Mouse (Mus musculus): ENCODE measurements around the gene Emp1. TPM values are rescaled to one million over a fixed set of nuclear protein-coding genes. Genes with fewer than 3 reads are reported as not detected.
A peak's percentile ranks its signal among the peaks of the same experiment; 100 is the strongest.

Emp1 gene
- 28.0 and 30.2 TPM in 2 replicates for polyA plus RNA-seq (2016; fragmentation: Nextera tagmentation; extraction: Ambion mirVana)

DNA sequence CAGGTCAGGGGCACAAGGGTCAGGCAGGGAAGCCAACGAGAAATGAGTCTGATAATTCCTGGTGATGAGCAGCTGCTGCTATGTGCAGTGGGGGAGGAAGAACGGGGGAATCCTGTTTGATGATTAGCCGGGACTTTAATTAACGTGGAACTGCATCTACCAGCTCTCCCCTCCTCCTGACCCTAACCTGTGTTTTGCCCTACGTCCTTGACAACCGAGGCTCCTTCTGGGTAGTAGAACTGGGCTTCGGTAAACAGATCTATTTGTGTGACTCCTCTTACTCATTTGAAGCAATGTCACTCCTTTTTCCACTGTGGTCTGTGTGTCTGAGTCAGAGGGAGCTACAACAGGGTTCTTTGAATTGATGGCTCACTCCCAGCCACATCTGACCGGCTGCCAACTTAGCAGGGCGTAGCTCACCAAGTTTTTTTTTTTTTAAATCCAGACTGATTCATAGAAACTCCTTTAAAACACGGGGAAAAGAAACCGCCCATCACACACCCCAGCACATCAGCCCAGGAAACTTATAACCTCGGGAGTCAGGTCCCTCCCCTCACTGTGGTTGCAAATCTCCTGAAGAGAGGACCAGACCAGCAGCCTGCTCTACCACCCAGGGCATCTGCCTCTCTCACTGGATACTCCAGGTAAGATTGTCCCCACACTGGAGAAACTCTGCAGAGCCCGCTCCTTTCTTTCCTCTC is at the start of gene Emp1:
TSS of gene Emp1 (plus strand) at position 87 of the 701 bp plus-strand sequence.
- H3K4me1 ChIP-seq (replicated peaks) = peaks cover 18% of the 10 kb centered on the region
- no peaks in the 10 kb centered on the region for H3K36me3 ChIP-seq
- 34% methylated on average over 13 of the region's 13 CpGs for WGBS
- H3K9ac ChIP-seq = peak within 1 kb of the TSS; percentile 66
- H3K9me3 ChIP-seq (replicated peaks) = no peaks in the 10 kb centered on the region
- peak; percentile 40; the same call in 1 of the 2 replicates for ATAC-seq (ENCODE audit: insufficient number of reproducible peaks, low FRiP score)
- peak within 1 kb of the TSS; percentile 55 for H3K4me3 ChIP-seq
- peak within 1 kb of the TSS; percentile 86 for H3K27ac ChIP-seq (ENCODE audit: poor library complexity, severe bottlenecking)
- H3K4me2 ChIP-seq = peak within 1 kb of the TSS; percentile 61
- no peaks in the 10 kb centered on the region for H3K27me3 ChIP-seq (replicated peaks)

DNA sequence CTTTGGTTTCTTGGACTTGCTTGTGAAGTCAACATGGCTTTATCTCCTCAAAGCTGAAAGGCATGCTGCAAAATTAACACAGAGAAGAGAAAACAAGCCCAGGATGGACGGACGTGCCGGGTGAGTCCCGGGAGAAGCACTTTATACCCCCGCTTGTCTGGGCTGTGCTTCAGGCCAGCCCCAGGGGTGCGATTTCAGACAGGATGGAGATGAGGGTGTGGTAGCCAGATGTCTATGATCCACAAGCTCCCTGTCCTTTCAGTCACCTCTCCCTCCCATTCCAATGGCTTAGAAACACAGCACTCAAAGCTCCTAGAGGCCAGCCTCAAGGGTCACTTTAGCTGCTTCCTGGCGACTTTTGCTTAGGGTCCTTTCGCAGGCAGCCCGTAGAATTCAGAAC is 48.4 kb upstream of the Emp1 start:
- no peak for ATAC-seq (ENCODE audit: insufficient number of reproducible peaks, low FRiP score)
- WGBS = 61% methylated on average over 9 of the region's 9 CpGs
- H3K27me3 ChIP-seq (replicated peaks) = no peaks in the 10 kb centered on the region

DNA sequence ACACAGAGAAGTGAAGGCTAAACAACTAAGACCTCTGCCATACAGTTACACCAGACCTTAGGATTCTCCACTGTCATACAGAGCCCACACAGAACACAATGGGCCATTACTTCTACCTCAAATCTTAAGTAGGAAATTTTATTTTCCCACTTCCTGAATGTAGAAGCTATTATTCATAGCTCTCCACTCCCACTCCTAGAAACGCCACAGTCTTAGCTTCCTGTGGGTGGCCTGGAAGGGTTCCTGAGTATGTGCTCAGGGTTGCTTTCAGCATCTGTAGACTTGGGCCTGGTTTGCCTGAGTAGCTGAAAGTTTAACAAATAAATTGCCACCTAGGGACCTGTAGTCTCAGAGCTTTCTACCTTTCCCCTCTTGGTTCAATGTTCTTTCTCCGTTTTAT is 46.2 kb upstream of the Emp1 start:
- no peak for ATAC-seq (ENCODE audit: insufficient number of reproducible peaks, low FRiP score)
- Histone ChIP-seq H3K36me3 (no peaks in the 10 kb centered on the region), H3K4me3 (no peak overlapping the region), H3K27ac (ENCODE audit: poor library complexity, severe bottlenecking) (no peak overlapping the region), H3K4me1 (replicated peaks) (0 out of 2 replicates have a peak, but pooled peaks cover 2% of the 10 kb centered on the region), H3K9ac (no peak overlapping the region), H3K27me3 (replicated peaks) (no peaks in the 10 kb centered on the region), H3K4me2 (no peak overlapping the region), H3K9me3 (replicated peaks) (no peaks in the 10 kb centered on the region)
- 75% methylated on average over 2 of the region's 2 CpGs for WGBS

More for the DNA sequence above, 48.4 kb upstream of the Emp1 start:
- Histone ChIP-seq H3K4me1 (replicated peaks) (0 out of 2 replicates have a peak, but pooled peaks cover 2% of the 10 kb centered on the region), H3K4me3 (no peak overlapping the region), H3K36me3 (no peaks in the 10 kb centered on the region), H3K9me3 (replicated peaks) (no peaks in the 10 kb centered on the region), H3K9ac (no peak overlapping the region), H3K4me2 (no peak overlapping the region), H3K27ac (ENCODE audit: poor library complexity, severe bottlenecking) (no peak overlapping the region)

DNA sequence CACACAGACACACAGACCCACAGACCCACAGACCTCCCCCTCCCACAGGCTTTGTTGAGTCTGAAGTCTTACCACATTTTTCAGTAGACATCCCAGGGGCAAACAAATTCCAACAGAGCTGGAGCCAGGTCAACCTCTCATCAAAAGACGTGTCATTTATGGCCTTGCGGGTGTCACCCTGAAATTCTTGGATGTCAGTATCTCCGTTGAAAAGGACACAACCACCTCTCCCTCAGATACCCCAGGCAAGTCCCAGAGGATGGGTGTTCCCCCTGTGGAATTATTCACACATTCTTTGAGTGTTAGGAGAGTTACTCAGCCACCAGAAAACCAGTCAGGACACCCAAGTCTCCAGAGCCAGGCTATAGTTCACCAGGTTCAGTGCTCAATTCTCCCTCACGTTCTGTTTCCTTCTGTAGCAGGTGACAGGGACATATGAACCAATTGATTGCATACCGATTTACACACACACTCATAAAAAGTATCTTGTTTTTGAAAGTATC is 42.9 kb upstream of the Emp1 start:
- no peak overlapping the region for H3K4me3 ChIP-seq
- no peaks in the 10 kb centered on the region for H3K36me3 ChIP-seq
- H3K9ac ChIP-seq = no peak overlapping the region
- no peak overlapping the region for H3K27ac ChIP-seq (ENCODE audit: poor library complexity, severe bottlenecking)
- no peak for ATAC-seq (ENCODE audit: insufficient number of reproducible peaks, low FRiP score)
- H3K4me2 ChIP-seq = no peak overlapping the region
- WGBS = 57% methylated on average over 5 of the region's 5 CpGs
- no peaks in the 10 kb centered on the region for H3K9me3 ChIP-seq (replicated peaks)
- H3K27me3 ChIP-seq (replicated peaks) = no peaks in the 10 kb centered on the region
- H3K4me1 ChIP-seq (replicated peaks) = peaks cover 22% of the 10 kb centered on the region

DNA sequence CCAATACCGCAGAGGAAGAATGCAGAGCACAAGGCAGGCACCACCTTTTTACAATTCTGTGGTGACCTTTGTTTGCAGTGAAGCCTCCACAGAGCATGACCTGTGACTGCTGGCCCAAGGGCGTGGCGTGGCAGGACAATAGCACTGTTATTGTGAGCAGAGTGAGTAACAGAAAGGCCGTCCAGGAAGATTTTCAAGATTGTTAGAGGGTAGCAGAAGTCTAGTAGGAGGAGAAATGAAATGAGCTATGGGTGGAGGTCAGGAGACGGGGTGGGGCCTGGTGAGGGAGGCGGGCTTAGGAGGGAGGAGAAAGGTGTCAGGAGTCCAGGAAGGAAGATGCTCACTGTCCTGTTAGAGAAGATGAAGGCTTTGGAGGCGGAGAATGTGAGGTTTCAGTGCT is 39.6 kb upstream of the Emp1 start:
- H3K9me3 ChIP-seq (replicated peaks) = no peaks in the 10 kb centered on the region
- ATAC-seq (ENCODE audit: insufficient number of reproducible peaks, low FRiP score) = no peak
- no peaks in the 10 kb centered on the region for H3K36me3 ChIP-seq
- no peak overlapping the region for H3K9ac ChIP-seq
- no peaks in the 10 kb centered on the region for H3K27me3 ChIP-seq (replicated peaks)
- WGBS = 71% methylated on average over 7 of the region's 7 CpGs
- peaks cover 22% of the 10 kb centered on the region for H3K4me1 ChIP-seq (replicated peaks)
- no peak overlapping the region for H3K4me2 ChIP-seq
- no peak overlapping the region for H3K4me3 ChIP-seq
- H3K27ac ChIP-seq (ENCODE audit: poor library complexity, severe bottlenecking) = no peak overlapping the region

DNA sequence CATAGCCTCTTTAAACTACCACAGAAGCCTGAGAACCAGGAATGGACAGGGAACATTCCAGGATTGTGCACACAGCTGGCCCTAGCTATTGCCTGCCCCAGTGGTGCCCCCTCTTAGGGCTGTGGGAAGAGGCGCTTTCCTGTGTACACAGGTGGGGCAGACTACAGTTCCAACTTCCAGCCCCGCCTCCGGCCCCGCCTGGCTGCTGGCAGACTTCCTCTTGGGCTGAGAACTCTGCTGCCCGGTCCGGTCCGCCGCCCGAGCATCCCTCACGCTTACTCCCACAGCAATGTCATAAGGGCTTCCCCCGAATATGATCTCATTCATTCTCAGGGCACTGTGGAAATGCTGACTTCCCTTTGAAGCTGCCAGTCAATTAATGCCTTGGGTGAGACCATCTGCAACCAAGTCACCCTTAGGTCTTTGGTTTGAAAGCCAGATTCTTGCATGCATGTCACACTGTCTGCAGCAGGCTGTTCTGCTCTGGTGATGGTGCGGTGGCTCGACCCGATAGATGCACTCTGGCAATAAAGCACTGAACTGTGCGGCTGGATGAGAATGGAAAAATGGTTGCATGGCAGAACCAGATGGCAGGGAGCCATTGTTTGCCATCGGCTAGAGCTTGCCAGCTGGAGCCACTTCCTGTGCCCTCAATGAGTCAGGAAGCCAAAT is 38.9 kb upstream of the Emp1 start:
- Histone ChIP-seq H3K27me3 (replicated peaks) (no peaks in the 10 kb centered on the region), H3K4me3 (no peak overlapping the region), H3K27ac (ENCODE audit: poor library complexity, severe bottlenecking) (no peak overlapping the region), H3K4me2 (no peak overlapping the region; the same call in 1 of the 2 replicates), H3K36me3 (no peaks in the 10 kb centered on the region), H3K9ac (no peak overlapping the region), H3K4me1 (replicated peaks) (peaks cover 22% of the 10 kb centered on the region), H3K9me3 (replicated peaks) (no peaks in the 10 kb centered on the region)
- ATAC-seq (ENCODE audit: insufficient number of reproducible peaks, low FRiP score) = peak; percentile 72
- 44% methylated on average over 16 of the region's 16 CpGs for WGBS

DNA sequence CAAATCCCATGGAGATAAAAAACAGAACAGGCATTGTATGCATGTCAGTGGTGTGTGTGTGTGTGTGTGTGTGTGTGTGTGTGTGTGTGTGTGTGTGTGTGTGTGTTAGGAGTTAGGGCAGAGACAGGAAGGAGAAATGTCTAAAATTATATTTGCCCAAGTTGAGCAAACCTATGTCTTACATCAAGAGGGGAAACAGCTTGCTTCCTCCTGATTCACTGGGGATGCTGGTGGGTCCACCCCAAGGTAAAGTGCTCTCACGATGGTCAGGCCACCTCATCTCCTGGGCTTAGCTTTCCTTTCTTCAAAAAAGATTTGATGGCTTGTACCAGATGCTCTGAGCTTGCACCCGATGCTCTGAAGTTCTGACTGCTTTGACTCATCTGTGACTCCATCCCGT is 38.2 kb upstream of the Emp1 start:
- Histone ChIP-seq H3K36me3 (no peaks in the 10 kb centered on the region), H3K4me3 (no peak overlapping the region), H3K4me2 (no peak overlapping the region), H3K27me3 (replicated peaks) (no peaks in the 10 kb centered on the region), H3K4me1 (replicated peaks) (peaks cover 22% of the 10 kb centered on the region), H3K27ac (ENCODE audit: poor library complexity, severe bottlenecking) (no peak overlapping the region), H3K9ac (no peak overlapping the region), H3K9me3 (replicated peaks) (no peaks in the 10 kb centered on the region)
- ATAC-seq (ENCODE audit: insufficient number of reproducible peaks, low FRiP score) = no peak
- 44% methylated on average over 3 of the region's 3 CpGs for WGBS

DNA sequence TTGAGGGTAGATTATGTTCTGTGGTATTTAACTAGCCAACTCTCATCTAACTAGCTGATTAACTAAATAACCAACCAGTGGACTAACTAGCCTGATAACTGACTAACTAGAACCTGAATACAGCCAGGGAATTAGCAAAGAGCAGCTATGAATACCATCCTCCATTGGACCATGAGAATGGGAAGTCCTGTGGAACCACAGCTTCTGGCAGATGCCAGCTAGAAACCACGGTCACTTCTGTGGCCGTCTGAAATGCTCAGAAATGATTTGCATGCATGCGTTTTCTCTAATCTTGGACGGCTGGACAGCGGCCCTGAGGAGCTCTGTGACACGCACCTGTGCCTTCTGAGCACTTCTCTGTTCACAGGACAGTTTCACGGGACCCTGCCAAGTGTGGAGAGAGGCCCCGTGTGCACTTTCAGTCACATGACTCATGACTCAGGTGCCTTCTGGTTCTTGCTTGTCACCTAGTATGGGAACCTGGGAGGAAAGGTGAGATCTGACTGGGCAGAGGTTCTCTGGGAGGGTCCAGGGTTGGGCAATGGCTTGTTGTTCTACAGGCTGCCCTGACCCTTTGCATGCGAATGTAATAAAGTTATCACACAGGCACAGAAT is 37.6 kb upstream of the Emp1 start:
- Histone ChIP-seq H3K27ac (ENCODE audit: poor library complexity, severe bottlenecking) (no peak overlapping the region), H3K27me3 (replicated peaks) (no peaks in the 10 kb centered on the region), H3K4me2 (no peak overlapping the region), H3K9ac (no peak overlapping the region), H3K4me1 (replicated peaks) (peaks cover 22% of the 10 kb centered on the region), H3K4me3 (no peak overlapping the region), H3K9me3 (replicated peaks) (no peaks in the 10 kb centered on the region), H3K36me3 (no peaks in the 10 kb centered on the region)
- WGBS = 72% methylated on average over 9 of the region's 9 CpGs
- no peak for ATAC-seq (ENCODE audit: insufficient number of reproducible peaks, low FRiP score)

DNA sequence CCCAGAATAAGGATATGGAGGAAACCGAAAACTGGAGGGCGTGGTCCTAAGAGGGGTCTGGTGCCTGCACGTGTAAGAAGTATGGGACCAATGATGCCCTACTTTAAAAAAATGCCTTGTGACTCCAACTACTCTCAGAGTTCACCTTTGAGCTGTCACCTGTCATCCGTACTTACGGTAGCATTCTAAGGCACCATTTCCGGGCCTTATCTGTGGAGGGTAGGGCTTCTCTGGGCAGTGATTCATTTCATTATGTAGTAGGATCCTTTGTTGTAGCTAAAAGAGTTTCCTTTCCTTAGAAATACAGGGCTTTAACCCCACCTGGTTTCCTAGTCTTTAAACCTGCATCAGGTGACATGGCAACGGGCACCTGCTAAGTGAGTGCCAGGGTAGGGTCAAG is 35.5 kb upstream of the Emp1 start:
- Histone ChIP-seq H3K9ac (no peak overlapping the region), H3K4me3 (no peak overlapping the region), H3K4me2 (no peak overlapping the region), H3K36me3 (no peaks in the 10 kb centered on the region), H3K9me3 (replicated peaks) (no peaks in the 10 kb centered on the region), H3K27ac (ENCODE audit: poor library complexity, severe bottlenecking) (no peak overlapping the region), H3K4me1 (replicated peaks) (peaks cover 18% of the 10 kb centered on the region), H3K27me3 (replicated peaks) (no peaks in the 10 kb centered on the region)
- ATAC-seq (ENCODE audit: insufficient number of reproducible peaks, low FRiP score) = no peak
- 75% methylated on average over 7 of the region's 7 CpGs for WGBS

DNA sequence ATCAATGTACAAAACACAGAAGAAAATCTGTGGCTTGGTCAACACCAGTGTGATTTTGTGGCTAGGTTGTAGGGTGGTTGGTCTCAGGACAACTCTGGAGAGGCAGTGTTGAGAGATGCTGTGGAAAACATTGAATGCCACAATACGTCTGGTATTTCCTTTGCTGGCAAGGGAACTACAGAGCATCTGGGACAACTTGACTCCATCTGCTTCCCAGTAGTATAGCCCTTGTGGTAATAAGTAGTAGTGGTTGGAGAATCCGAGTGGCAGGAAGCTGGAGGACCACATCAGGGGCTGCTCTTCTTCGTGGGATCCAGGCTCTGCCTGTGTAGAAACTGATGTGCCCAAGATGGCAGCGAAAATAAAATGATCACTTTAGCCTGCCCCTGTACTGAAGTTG is 30.4 kb upstream of the Emp1 start:
- ATAC-seq (ENCODE audit: insufficient number of reproducible peaks, low FRiP score) = no peak
- WGBS = 73% methylated on average over 4 of the region's 4 CpGs
- Histone ChIP-seq H3K27me3 (replicated peaks) (no peaks in the 10 kb centered on the region), H3K4me1 (replicated peaks) (peaks cover 24% of the 10 kb centered on the region), H3K9me3 (replicated peaks) (no peaks in the 10 kb centered on the region), H3K27ac (ENCODE audit: poor library complexity, severe bottlenecking) (no peak overlapping the region), H3K4me2 (no peak overlapping the region), H3K4me3 (no peak overlapping the region), H3K36me3 (no peaks in the 10 kb centered on the region), H3K9ac (no peak overlapping the region)

DNA sequence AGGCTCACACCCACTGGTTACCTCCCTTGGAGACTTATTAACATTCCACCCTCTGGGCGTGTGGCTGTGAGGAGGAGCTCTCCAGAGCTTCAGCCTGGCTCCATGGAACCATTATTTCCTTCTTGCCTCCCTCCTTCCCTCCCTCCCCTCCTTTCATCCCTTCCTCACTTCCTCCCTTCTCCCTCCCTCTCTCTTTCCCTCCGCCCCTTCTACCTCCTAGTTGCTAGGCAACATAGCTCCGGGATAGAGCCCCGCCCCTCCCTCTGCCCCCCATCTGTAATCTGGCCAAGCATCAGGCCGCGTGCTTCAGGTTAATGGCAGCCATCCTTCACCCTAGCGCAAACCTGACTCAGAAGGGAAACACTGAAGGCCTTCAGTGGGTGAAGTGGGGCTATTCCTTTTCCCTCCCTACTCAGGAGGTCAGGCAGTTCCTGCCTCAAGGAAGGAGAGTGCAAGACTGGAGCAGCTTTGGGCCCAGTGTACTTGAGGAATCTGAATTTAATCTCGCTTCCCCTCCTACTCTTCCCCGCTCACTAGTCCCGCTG is 29.5 kb upstream of the Emp1 start:
- H3K4me3 ChIP-seq = no peak overlapping the region
- WGBS = 26% methylated on average over 10 of the region's 10 CpGs
- H3K9ac ChIP-seq = no peak overlapping the region
- no peak overlapping the region for H3K27ac ChIP-seq (ENCODE audit: poor library complexity, severe bottlenecking)
- no peaks in the 10 kb centered on the region for H3K9me3 ChIP-seq (replicated peaks)
- 0 out of 2 replicates have a peak overlapping the region, but pooled peaks have one; percentile 14 for H3K4me2 ChIP-seq
- H3K27me3 ChIP-seq (replicated peaks) = no peaks in the 10 kb centered on the region
- no peaks in the 10 kb centered on the region for H3K36me3 ChIP-seq
- no peak; the same call in 1 of the 2 replicates for ATAC-seq (ENCODE audit: insufficient number of reproducible peaks, low FRiP score)
- H3K4me1 ChIP-seq (replicated peaks) = peaks cover 24% of the 10 kb centered on the region

All from heart, embryonic 12.5 days (tissue).